Mouse (Mus musculus): Measurements from ENCODE around the gene Acacb.

Acacb gene

GRCm38 (mm10) chr5:114134091-114134534, 12.2 kb upstream of the Acacb start:
- DNase-seq (ENCODE audit: low read depth in 1 of 2, low spot score in 2 of 2): peak in 1 of 2 experiments; percentile 21

DNA sequence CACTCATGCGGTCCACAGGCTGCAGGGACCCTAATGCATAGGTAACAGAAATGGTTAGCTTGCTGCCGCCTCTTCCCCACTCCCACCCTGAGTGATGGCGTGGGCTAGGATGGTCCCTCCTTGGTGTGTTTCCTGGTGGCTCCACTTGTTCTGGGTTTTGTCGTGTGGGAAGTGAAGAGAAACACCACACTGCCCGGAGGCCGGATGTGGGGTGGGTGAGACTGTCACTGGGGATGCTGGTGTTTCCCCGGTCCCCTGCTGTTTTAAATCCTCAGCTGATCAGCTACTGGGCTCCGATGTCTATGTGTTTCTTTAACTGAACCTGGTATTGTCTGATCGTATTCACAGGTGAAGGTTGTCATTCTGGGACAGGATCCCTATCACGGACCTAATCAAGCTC, 10.8 kb upstream of the Acacb start:
- no peak for DNase-seq (ENCODE audit: low read depth in 1 of 2, low spot score in 2 of 2)

DNA sequence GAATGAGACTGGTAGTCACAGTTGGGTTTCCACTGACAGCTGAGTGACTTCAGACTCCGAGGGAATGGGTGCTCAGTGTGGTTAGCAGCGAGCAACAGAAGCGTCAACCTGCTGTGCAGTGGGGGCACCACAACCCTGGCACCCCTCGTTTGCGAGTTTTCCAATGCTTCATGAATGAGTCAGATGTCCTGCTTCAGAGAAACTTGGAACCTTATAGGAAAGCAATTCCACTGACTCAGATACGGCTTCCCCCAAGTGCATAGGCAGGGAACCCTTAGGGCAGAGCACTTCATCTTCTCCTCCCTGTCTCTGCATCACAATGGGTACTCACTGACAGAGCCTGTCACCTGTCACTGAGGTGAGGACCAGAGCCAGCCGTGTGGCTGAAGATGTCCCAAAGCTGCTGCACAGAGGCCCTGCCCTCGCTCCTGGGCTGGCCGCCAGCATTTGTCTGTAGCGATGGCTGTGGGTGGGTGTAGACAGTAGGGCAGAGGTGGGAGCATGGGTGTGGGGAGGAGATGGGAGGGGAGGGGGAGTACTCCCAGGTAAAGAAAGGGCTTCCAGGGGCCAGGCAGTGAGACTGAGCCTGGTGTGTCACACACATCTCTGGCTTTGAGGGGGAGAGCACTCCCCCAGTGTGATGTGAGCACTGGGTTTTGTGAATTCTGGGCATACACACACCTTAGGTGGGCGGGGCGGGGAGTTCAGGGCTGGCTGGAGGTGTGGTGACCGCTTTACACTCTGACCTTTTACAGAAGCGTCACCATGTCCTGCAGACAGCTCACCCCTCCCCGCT, 8.7 kb upstream of the Acacb start:
- no peak for DNase-seq (ENCODE audit: low read depth in 1 of 2, low spot score in 2 of 2)

- DNase-seq (ENCODE audit: low read depth in 1 of 2, low spot score in 2 of 2): no peak
Observed at GRCm38 (mm10) chr5:114138277-114139164, 7.8 kb upstream of the Acacb start.

GRCm38 (mm10) chr5:114139175-114139574, 7.2 kb upstream of the Acacb start:
- no peak for DNase-seq (ENCODE audit: low read depth in 1 of 2, low spot score in 2 of 2)

DNA sequence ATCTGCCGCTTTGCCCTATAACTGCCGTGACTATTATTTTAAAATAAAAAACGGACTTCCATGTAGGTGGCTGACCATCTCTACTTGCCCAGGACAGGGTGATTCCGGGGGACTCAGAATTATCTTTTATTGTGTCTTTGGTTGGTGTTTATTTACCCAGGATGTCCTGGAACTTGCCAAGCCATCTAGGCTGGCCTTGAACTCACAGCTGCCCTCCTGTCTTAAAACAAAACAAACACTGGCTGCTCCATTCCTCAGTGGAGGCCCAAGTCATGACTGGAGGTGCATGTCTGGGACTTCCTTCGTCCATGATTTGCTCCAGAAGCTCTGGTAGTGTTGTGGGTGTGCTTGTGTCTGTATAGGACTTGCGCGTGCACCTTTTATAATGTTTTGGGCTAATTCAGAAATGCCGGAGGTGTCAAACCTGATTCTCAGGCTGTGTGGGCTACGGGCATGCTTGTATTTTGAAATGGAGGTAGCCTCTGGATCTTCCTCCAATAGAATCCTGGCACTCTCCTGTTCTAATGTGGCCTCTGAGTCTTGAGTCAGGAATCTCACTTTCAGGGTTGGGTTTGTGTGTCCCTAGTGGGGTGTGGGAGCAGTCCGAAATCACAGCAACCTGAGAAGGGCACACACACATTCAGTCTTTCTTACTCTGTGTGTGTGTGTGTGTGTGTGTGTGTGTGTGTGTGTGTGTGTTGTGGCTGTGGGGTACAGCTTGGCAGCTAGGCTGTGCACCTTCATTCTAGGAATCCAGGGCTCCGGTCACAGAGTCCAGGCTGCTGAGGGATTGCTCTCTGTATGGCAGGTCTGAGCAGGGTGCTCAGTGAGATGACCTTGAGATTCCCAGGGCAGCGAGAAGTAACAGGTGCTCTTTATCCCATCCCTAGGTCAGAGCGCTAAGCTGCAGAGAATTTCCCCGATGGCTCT, 973 bp downstream of the Acacb start:
- DNase-seq (ENCODE audit: low read depth in 1 of 2, low spot score in 2 of 2): no peak

DNA sequence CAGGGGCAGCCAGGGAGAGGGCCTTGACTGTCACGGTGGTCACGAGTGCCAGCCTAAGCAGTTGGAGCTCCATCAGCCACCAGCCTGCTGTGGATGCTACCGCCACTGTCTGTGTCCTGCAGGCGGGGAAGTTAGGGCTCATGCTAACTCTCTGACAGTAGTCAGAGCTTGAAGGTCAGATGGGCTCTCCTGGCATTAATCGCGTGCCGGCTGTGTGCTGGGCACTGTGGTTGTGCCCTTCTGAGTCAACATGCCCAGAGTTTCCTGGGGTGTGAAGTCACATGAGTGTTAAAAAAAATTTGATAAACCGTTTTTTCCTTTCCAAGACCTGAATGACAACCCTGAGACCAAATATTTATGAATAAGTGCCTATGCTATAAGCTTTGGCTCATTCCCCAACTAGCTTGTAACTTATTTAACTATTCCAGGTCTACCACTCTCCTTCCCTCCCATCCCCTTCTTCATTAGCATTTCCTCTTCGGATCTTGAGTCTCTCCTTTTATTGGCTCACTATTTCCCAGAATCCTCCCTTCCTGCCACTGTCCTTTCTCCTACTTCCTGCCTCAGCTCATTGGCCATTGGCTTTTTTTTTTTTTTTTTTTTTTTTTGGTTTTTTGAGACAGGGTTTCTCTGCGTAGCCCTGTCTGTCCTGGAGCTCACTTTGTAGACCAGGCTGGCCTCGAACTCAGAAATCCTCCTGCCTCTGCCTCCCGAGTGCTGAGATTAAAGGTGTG, 6.2 kb downstream of the Acacb start:
- no peak for DNase-seq (ENCODE audit: low read depth in 1 of 2, low spot score in 2 of 2)

GRCm38 (mm10) chr5:114153490-114153889, 7.2 kb downstream of the Acacb start:
- DNase-seq (ENCODE audit: low read depth in 1 of 2, low spot score in 2 of 2): no peak

DNA sequence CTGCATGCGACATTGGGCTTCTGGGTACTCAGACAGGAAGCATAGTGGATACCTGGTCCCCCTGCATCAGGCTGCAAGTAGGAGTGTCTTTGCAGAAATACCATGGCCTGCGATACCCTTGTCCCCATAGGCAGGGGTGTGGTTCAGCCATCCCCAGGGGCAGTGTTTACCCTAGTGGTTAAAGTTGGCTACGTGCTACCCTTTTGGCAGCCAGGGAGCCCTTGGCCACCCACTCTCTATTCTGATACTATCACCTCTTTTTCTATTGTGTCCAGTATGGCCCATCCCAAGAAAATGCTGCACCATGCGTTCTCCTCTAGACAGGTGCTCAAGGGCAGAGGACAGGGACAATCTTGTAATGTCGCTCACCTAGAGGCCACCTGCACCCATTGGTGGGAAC, 8.4 kb downstream of the Acacb start:
- no peak for DNase-seq (ENCODE audit: low read depth in 1 of 2, low spot score in 2 of 2)

DNA sequence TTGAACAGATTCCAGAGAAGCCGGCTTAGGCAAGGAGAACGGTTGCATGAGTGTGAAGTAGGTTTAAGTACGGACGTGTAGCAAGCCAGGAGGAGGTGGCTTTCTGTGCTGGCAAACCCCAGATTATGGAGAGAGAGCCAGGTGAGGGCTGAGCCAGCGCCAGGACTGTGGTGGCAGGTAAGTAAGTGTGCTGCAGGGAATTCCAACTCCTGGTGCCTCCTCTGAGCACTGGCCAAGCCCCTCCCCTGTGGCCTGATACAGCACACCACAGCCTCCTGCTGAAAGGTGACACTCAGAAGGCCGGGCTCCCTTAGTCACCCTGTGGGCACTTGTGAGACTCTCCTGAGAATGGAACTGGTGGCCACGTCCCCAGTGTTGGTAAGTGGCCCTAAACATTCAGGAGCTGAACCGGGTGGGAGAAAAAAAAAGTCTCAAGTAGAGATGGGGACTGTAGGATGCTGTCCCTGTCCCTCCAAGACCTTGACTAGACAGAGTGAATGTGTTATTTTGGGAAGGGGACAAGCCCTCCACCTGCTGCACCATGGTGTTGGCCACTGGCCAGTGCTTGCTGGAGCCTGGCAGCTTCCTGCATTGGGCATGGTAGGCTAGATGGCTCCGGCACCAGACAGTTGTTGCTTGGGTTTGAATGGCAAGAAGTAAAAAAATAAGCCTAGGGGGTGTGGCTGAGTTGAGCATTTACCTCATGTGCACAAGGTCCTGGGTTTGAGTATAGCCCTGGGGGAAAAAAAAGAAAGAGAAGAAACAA, 9.0 kb downstream of the Acacb start:
- no peak for DNase-seq (ENCODE audit: low read depth in 1 of 2, low spot score in 2 of 2)

DNA sequence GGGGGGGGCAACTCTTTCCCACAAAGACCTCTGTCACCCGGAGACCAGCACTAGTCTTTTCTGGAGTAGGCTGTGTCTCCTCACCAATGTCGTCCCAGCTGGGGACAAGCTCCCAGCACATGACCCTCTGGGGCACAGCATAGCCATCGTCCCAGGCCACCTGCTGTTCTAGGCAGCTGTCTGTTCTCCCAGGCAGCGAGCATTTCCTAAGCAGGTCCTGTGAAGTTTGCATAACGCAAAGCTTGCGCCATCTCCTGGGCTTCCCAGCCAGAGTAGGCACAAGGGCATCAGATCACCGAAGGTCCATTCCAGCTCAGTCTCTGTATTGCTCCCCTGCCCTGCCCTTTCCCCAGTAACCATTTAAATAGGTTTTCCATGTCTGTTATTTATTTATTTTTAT, 10.9 kb downstream of the Acacb start:
- no peak for DNase-seq (ENCODE audit: low read depth in 1 of 2, low spot score in 2 of 2)

GRCm38 (mm10) chr5:114161424-114161823, 15.1 kb downstream of the Acacb start:
- DNase-seq (ENCODE audit: low read depth in 1 of 2, low spot score in 2 of 2): no peak

- no peak for DNase-seq (ENCODE audit: low read depth in 1 of 2, low spot score in 2 of 2)
Observed at GRCm38 (mm10) chr5:114162106-114162815, 15.9 kb downstream of the Acacb start.

DNA sequence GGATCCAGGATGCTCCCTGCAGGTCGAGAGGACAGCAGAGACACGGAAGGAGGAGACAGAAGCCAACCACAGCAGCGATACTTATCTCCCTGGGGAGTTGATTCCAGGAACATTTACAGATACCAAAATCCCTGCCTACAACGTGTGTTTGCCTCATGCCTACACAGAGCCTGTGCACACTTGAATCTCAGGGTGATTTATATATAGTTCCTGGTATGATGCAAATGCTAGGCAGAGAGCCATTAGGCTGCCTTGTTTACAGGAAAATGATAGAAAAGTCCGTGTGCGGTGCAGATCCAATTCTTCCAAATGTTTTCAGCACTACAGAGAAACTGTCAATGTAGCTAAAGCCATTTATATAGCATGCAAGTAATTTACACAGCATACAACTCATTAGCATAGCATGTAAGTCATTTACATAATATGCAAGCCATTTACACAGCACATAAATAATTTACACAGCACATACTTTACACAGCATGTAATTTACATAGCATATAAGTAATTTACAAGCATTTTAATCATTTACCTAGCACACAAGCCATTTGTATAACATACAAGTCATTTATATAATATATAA, 16.9 kb downstream of the Acacb start:
- DNase-seq (ENCODE audit: low read depth in 1 of 2, low spot score in 2 of 2): no peak

- DNase-seq (ENCODE audit: low read depth in 1 of 2, low spot score in 2 of 2): no peak
Observed at GRCm38 (mm10) chr5:114170345-114170744, 24.0 kb downstream of the Acacb start.

GRCm38 (mm10) chr5:114172936-114173335, 26.6 kb downstream of the Acacb start:
- DNase-seq (ENCODE audit: low read depth in 1 of 2, low spot score in 2 of 2): no peak

DNA sequence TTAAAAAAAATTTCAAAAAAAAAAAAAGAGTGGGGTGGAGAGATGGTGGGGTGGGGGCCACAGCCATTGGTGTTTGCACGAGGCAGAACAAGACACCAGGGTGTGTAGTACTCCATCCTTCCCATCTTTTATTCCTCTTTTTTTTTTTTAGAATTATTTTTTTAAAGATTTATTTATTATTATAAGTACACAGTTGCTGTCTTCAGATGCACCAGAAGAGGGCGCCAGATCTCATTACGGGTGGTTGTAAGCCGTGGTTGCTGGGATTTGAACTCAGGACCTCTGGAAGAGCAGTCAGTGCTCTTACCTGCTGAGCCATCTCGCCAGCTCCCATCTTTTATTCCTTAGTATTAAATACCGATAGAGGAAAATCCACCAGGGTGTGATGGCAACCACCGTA, 27.1 kb downstream of the Acacb start:
- no peak for DNase-seq (ENCODE audit: low read depth in 1 of 2, low spot score in 2 of 2)

- no peak for DNase-seq (ENCODE audit: low read depth in 1 of 2, low spot score in 2 of 2)
Observed at GRCm38 (mm10) chr5:114173877-114174581, 27.7 kb downstream of the Acacb start.
